Mouse (Mus musculus) CH12.LX (cell line): Measurements from ENCODE around the gene Phactr3.

Experiments used
- CTCF ChIP-seq, 2 experiments: IDR thresholded peaks in 1 of 2; conservative IDR thresholded peaks in 1 of 2; 2 replicates each; pipeline ENCODE4 v1.5.1; 2011 to 2012; ENCODE audit warnings: low read depth in 2 of 2, low read length in 2 of 2, improper control_type of control experiment in 1 of 2, inconsistent platforms in 1 of 2, mild to moderate bottlenecking in 1 of 2, moderate library complexity in 1 of 2
- JUND ChIP-seq: conservative IDR thresholded peaks from 2 replicates; pipeline ENCODE4 v1.6.1; 2011; ENCODE audit warnings: low read depth, low read length, improper control_type of control experiment
- MAFK ChIP-seq: IDR thresholded peaks from 2 replicates; pipeline ENCODE4 v1.6.1; 2011; ENCODE audit warnings: low read length, improper control_type of control experiment; ENCODE audit not compliant: insufficient replicate concordance
- POLR2A ChIP-seq: IDR thresholded peaks from 2 replicates; pipeline ENCODE4 v1.6.1; 2011; ENCODE audit warnings: low read depth, mild to moderate bottlenecking, improper control_type of control experiment, low read length
- USF1 ChIP-seq: IDR thresholded peaks from 2 replicates; pipeline ENCODE4 v1.6.1; 2014; ENCODE audit warnings: low read depth, mild to moderate bottlenecking, inconsistent platforms, low read length, improper control_type of control experiment

DNA sequence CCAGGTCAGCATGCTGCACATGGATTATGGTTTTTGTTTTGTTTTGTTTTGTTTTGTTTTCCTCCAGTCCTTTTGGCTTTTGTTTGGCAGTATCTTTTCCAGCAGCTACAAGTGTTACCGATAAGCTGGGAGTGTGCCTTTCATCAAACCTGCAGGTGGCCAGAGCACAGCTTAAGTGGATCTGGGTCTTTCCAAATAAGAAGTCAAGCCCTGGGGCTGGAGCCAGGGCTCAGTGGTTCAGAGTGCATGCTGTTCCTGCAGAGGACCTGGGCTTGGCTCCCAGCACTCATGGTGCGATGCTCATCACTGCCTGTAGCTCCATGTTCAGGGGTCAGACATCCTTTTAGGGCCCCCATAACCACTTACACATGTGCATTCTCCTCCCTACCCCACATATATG is 55.2 kb downstream of the Phactr3 start:
- TF ChIP-seq CTCF (conservative IDR thresholded peaks at IDR 0.05 in 1 of 2, IDR thresholded peaks at IDR 0.05 in 1 of 2; ENCODE audit: low read depth in 2 of 2, low read length in 2 of 2) (no peak), POLR2A (no peak), JUND (no peak), MAFK (no peak), USF1 (no peak)
